Mouse (Mus musculus) kidney, adult 2 months (tissue): ENCODE results near the gene Irf2.

Experiments
- CTCF ChIP-seq: fragments of 200-500 bp; conservative IDR thresholded peaks from 2 replicates; pipeline ENCODE4 v1.5.1; 2011; ENCODE audit warnings: low read depth, mild to moderate bottlenecking, control low read depth, low read length, moderate library complexity, mixed read lengths; ENCODE audit not compliant: insufficient read depth, insufficient read length
- POLR2A ChIP-seq: fragments of 200-500 bp; IDR thresholded peaks from one replicate; pipeline ENCODE4 v1.6.1; 2011; ENCODE audit warnings: low read depth, low read length, control low read depth

- no peak for TF ChIP-seq POLR2A
- TF ChIP-seq CTCF, result no peak
Measured at GRCm38 (mm10) chr8:46811944-46812343, 72.4 kb downstream of the Irf2 start.
